Mouse (Mus musculus): Measurements from ENCODE around the gene Glp2r.

DNA sequence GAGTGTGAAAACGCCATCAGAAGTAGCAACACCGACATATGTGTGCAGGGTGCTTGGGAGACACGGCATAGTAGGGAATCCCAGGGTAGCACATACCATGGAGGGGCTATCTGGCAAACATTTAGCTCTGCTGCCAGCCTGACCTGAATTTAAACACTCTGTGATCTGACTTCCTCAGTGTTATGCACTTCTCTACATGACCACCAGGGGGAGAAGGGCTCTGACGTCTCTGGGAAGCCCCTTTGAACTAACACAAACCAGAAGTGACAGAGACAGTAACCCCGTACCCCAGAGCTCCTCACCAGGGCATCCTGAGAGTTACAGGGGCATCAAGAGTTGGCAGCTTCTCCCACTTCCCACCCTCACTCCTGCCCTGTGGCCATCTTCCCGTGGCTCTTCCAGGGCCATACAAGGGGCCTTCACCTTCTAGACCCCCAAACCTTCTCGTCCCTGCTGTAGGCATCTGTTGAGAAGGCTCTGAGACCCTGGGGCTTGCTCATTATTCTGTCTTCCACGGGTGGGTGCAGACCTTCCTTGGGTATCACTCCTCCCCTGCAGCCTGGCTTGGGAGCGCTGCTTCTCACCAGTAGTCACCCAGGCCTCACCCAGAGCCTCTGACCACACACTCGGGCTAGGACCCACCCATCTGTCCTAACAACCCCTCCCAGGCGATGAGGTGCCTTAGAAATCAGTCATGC lies 113.1 kb downstream of the Glp2r start:
- TF ChIP-seq CTCF (IDR thresholded peaks at IDR 0.05; ENCODE audit: low read depth, low read length) (peak; percentile 75), POLR2A (IDR thresholded peaks at IDR 0.05; ENCODE audit: borderline replicate concordance, low read depth, low read length) (no peak)
